Mouse (Mus musculus) cerebellum, adult 8-10 months (tissue): ENCODE results near the gene Cpped1.

Experiments used
- DNase-seq: peaks from one replicate; pipeline ENCODE4 v3.0.0; 2022

Gene Cpped1

GRCm38 (mm10) chr16:11843441-11843840, 65.8 kb downstream of the Cpped1 start:
- no peak for DNase-seq

GRCm38 (mm10) chr16:11833474-11833873, 75.8 kb downstream of the Cpped1 start:
- no peak for DNase-seq

GRCm38 (mm10) chr16:11828816-11829215, 80.4 kb downstream of the Cpped1 start:
- no peak for DNase-seq

- DNase-seq, result no peak
Measured at GRCm38 (mm10) chr16:11824833-11825232, 84.4 kb downstream of the Cpped1 start.

GRCm38 (mm10) chr16:11824385-11824784, 84.9 kb downstream of the Cpped1 start:
- DNase-seq, result no peak

GRCm38 (mm10) chr16:11820791-11821190, 88.5 kb downstream of the Cpped1 start:
- no peak for DNase-seq

- peak; percentile 33 for DNase-seq
Measured at GRCm38 (mm10) chr16:11814935-11815650, 94.2 kb downstream of the Cpped1 start.

- DNase-seq, result no peak
Measured at GRCm38 (mm10) chr16:11812119-11812518, 97.1 kb downstream of the Cpped1 start.

- no peak for DNase-seq
Measured at GRCm38 (mm10) chr16:11809615-11810014, 99.6 kb downstream of the Cpped1 start.

- no peak for DNase-seq
Measured at GRCm38 (mm10) chr16:11801960-11802539, 107.2 kb downstream of the Cpped1 start.

- no peak for DNase-seq
Measured at GRCm38 (mm10) chr16:11795758-11796460, 113.3 kb downstream of the Cpped1 start.

- no peak for DNase-seq
Measured at GRCm38 (mm10) chr16:11794628-11795027, 114.6 kb downstream of the Cpped1 start.

- DNase-seq, result no peak
Measured at GRCm38 (mm10) chr16:11793391-11793790, 115.9 kb downstream of the Cpped1 start.

- DNase-seq, result no peak
Measured at GRCm38 (mm10) chr16:11790476-11790875, 118.8 kb downstream of the Cpped1 start.

GRCm38 (mm10) chr16:11785806-11786205, 123.4 kb downstream of the Cpped1 start:
- DNase-seq, result no peak

- no peak for DNase-seq
Measured at GRCm38 (mm10) chr16:11784354-11784753, 124.9 kb downstream of the Cpped1 start.

GRCm38 (mm10) chr16:11783337-11783736, 125.9 kb downstream of the Cpped1 start:
- DNase-seq, result no peak

GRCm38 (mm10) chr16:11782082-11782481, 127.2 kb downstream of the Cpped1 start:
- no peak for DNase-seq

GRCm38 (mm10) chr16:11778715-11779460, 130.4 kb downstream of the Cpped1 start:
- DNase-seq, result peak; percentile 72

GRCm38 (mm10) chr16:11778191-11778590, 131.1 kb downstream of the Cpped1 start:
- DNase-seq, result no peak

- DNase-seq, result no peak
Measured at GRCm38 (mm10) chr16:11776528-11776927, 132.7 kb downstream of the Cpped1 start.

GRCm38 (mm10) chr16:11774321-11774720, 134.9 kb downstream of the Cpped1 start:
- no peak for DNase-seq

GRCm38 (mm10) chr16:11772318-11772717, 136.9 kb downstream of the Cpped1 start:
- no peak for DNase-seq
